14 mouse cellular contexts compared by ENCODE assay signal in the genomic region with DNA sequence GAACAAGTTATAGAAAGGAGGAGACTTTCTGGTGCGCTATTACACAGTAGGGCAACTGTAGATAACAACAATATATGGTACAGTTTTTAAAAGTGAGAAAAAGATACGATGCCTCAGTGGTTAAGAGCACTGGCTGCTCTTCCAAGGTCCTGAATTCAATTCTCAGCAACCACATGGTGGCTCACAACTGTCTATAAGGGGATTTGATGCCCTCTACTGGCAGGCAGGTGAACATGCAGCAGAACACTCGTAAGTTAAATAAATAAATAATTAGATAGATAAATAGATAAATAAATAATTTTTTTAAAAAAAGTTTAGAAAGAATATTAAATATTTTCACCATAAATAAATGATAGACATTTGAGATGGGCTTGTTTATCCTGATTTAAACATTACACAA. TPM values are rescaled to one million over a fixed set of nuclear protein-coding genes. Genes with fewer than 3 reads are reported as not detected.
DNase-seq lines count a peak whose midpoint lies in the region; ATAC-seq and TF ChIP-seq lines count a peak whose summit lies in the region.
"Had no signal": no experiment of that assay in that cellular context is flagged by ENCODE, and none has a peak within 500 bp of the region (broad histone marks: within the 10 kb centered on the region; RNA-seq: fewer than 3 reads in every experiment).

No protein-coding gene starts in this region.

- no peaks in the 10 kb centered on the region for H3K9me3 ChIP-seq in intestine, postnatal 0 days (ENCODE audit: control insufficient read depth)
- H3K9me3 ChIP-seq in intestine, embryonic 15.5 days: no peaks in the 10 kb centered on the region

- H3K4me3 ChIP-seq in intestine, postnatal 0 days (ENCODE audit: low read depth, low read length): no peak overlapping the region
- H3K4me3 ChIP-seq in intestine, embryonic 15.5 days (replicated peaks): no peak overlapping the region
- no peak overlapping the region for H3K4me3 ChIP-seq in bone marrow, adult 2 months (replicated peaks; ENCODE audit: control insufficient read depth, low read depth, low read length)

- intact Hi-C loops in left cerebral cortex, postnatal 25 days (cut with DNase I): no loop called here

- H3K9ac ChIP-seq in intestine, postnatal 0 days (ENCODE audit: low read depth, low read length): no peak overlapping the region
- H3K9ac ChIP-seq in intestine, embryonic 15.5 days: no peak overlapping the region

- H3K4me1 ChIP-seq in intestine, postnatal 0 days (replicated peaks; ENCODE audit: control insufficient read depth, insufficient read depth, low read length): no peaks in the 10 kb centered on the region
- no peaks in the 10 kb centered on the region for H3K4me1 ChIP-seq in intestine, embryonic 15.5 days (replicated peaks)
- no peaks in the 10 kb centered on the region for H3K4me1 ChIP-seq in bone marrow, adult 2 months (ENCODE audit: control insufficient read depth, insufficient read depth, low read length)

- ATAC-seq in intestine, postnatal 0 days: no peak
- no peak for ATAC-seq in intestine, embryonic 15.5 days

- no peak for TF ChIP-seq POLR2A in bone marrow, adult 2 months (IDR thresholded peaks at IDR 0.05; ENCODE audit: borderline replicate concordance, control insufficient read depth, low read depth, low read length)

- DNase-seq in thymus, postnatal 0 days (ENCODE audit: low spot score): peak; percentile 17
- DNase-seq in thymus, postnatal 36 days: no peak
- DNase-seq in ovary, postnatal 10 days (ENCODE audit: low spot score): no peak
- no peak for DNase-seq in left cerebral cortex, postnatal 25 days (ENCODE audit: low spot score in 2 of 2)
- no peak for DNase-seq in frontal cortex, postnatal 36 days (ENCODE audit: low spot score in 2 of 2)
- DNase-seq: cerebellum, postnatal 36 days; gastrocnemius, postnatal 36 days had no signal

- no peaks in the 10 kb centered on the region for H3K36me3 ChIP-seq in intestine, postnatal 0 days (ENCODE audit: control insufficient read depth, insufficient read depth)
- H3K36me3 ChIP-seq in intestine, embryonic 15.5 days: no peaks in the 10 kb centered on the region

- no peaks in the 10 kb centered on the region for H3K27me3 ChIP-seq in intestine, postnatal 0 days (replicated peaks; ENCODE audit: control insufficient read depth, insufficient read depth, low read length)
- H3K27me3 ChIP-seq in intestine, embryonic 15.5 days (replicated peaks): no peaks in the 10 kb centered on the region

- TF ChIP-seq CTCF in intestine, postnatal 0 days (IDR thresholded peaks at IDR 0.05; ENCODE audit: low read depth): peak; percentile 49
- 0 out of 2 replicates have a peak, but pooled peaks have one; percentile 3 for TF ChIP-seq CTCF in bone marrow, adult 2 months (IDR thresholded peaks at IDR 0.05; ENCODE audit: control insufficient read depth, insufficient read depth, low read length)

- 74% methylated on average over 3 of the region's 3 CpGs for WGBS in intestine, postnatal 0 days
- WGBS in intestine, embryonic 15.5 days: 74% methylated on average over 3 of the region's 3 CpGs
- 57% methylated on average over 3 of the region's 3 CpGs for WGBS in bone marrow, adult 2 months

- no peak overlapping the region for H3K4me2 ChIP-seq in intestine, postnatal 0 days (replicated peaks; ENCODE audit: low read depth)
- no peak overlapping the region for H3K4me2 ChIP-seq in intestine, embryonic 15.5 days (replicated peaks)

- no peak overlapping the region for H3K27ac ChIP-seq in intestine, postnatal 0 days (ENCODE audit: low read depth, low read length)
- no peak overlapping the region for H3K27ac ChIP-seq in intestine, embryonic 15.5 days
- H3K27ac ChIP-seq in bone marrow, adult 2 months (ENCODE audit: control insufficient read depth, insufficient read depth, low read depth, low read length, poor library complexity): no peak overlapping the region

RNA-seq across cellular contexts. Expression of a gene that starts 27.5 kb away (rescaled TPM):
- polyA plus RNA-seq in intestine, postnatal 0 days (2015; fragmentation: Nextera tagmentation; extraction: Ambion mirVana): 5.7 and 6.6 TPM in 2 replicates
- 13.1 and 13.6 TPM in 2 replicates for polyA plus RNA-seq in intestine, embryonic 15.5 days (2015; fragmentation: Nextera tagmentation; extraction: Ambion mirVana)
- 96.3 and 112 TPM in 2 replicates for polyA plus RNA-seq in thymus, postnatal 0 days (2015; fragmentation: Nextera tagmentation; extraction: Ambion mirVana)
- polyA plus RNA-seq in bone marrow, adult 2 months (2011; ENCODE audit: insufficient read depth, insufficient read length, low replicate concordance, missing spikeins): 12.6 and 17.5 TPM in 2 replicates
- total RNA-seq in left cerebral cortex, postnatal 25 days (2021): 10 to 100 TPM; 57.9 to 63.8 TPM

RNA-seq across cellular contexts. Expression of a gene that starts 29.6 kb away (rescaled TPM):
- polyA plus RNA-seq in intestine, postnatal 0 days (2015; fragmentation: Nextera tagmentation; extraction: Ambion mirVana): not detected in 2 replicates
- not detected in 2 replicates for polyA plus RNA-seq in intestine, embryonic 15.5 days (2015; fragmentation: Nextera tagmentation; extraction: Ambion mirVana)
- polyA plus RNA-seq in thymus, postnatal 0 days (2015; fragmentation: Nextera tagmentation; extraction: Ambion mirVana): 0.59 and 1.0 TPM in 2 replicates
- not detected in 2 replicates for polyA plus RNA-seq in bone marrow, adult 2 months (2011; ENCODE audit: insufficient read depth, insufficient read length, low replicate concordance, missing spikeins)
- total RNA-seq in left cerebral cortex, postnatal 25 days (2021): not detected
- total RNA-seq: gastrocnemius, postnatal 36 days; hematopoietic stem cell, adult 5-6 weeks; left cerebral cortex, postnatal 36 days; monocyte, adult 5-6 weeks had no signal
- polyA plus RNA-seq: kidney, embryonic 16.5 days had no signal
